Mouse (Mus musculus) lung, embryonic 15.5 days (tissue): ENCODE measurements around the gene Mgmt. TPM values are rescaled to one million over a fixed set of nuclear protein-coding genes. Genes with fewer than 3 reads are reported as not detected.

ENCODE experiments used
- ATAC-seq: fragments of 200-750 bp; cut with Nextera tagmentation; 2 replicates; pipeline ENCODE4 v1.8.0; 2017; ENCODE audit warnings: moderate number of reproducible peaks, borderline replicate concordance; ENCODE audit not compliant: low FRiP score, low TSS enrichment; ENCODE audit errors: extremely low read depth
- H3K27ac ChIP-seq: fragments of 300-500 bp; sonication (generic); 2 replicates; pipeline ENCODE4 v1.5.1; 2015; ENCODE audit warnings: moderate library complexity, mild to moderate bottlenecking, inconsistent platforms
- H3K27me3 ChIP-seq: fragments of 300-500 bp; sonication (generic); 2 replicates; pipeline ENCODE4 v1.6.1; 2015; ENCODE audit warnings: inconsistent platforms
- H3K36me3 ChIP-seq: fragments of 300-500 bp; sonication (generic); 2 replicates; pipeline ENCODE4 v1.6.1; 2015; ENCODE audit warnings: inconsistent platforms
- H3K4me1 ChIP-seq: fragments of 300-500 bp; sonication (generic); 2 replicates; pipeline ENCODE4 v1.6.1; 2015; ENCODE audit warnings: inconsistent platforms
- H3K4me2 ChIP-seq: fragments of 300-500 bp; sonication (generic); 2 replicates; pipeline ENCODE4 v1.6.1; 2015; ENCODE audit warnings: inconsistent platforms, mild to moderate bottlenecking, moderate library complexity
- H3K4me3 ChIP-seq: fragments of 300-500 bp; sonication (generic); 2 replicates; pipeline ENCODE4 v1.5.1; 2015; ENCODE audit warnings: mild to moderate bottlenecking, inconsistent platforms
- H3K9ac ChIP-seq: fragments of 300-500 bp; sonication (generic); 2 replicates; pipeline ENCODE4 v1.6.1; 2015; ENCODE audit warnings: inconsistent platforms
- H3K9me3 ChIP-seq: fragments of 300-500 bp; sonication (generic); 2 replicates; pipeline ENCODE4 v1.6.1; 2016; ENCODE audit warnings: inconsistent platforms
- WGBS: fragments of 180-500 bp; shearing (Covaris S2); methylation state at CpG from one replicate; pipeline ENCODE4 v1.1.7; 2015; 5-methylcytosine and 5-hydroxymethylcytosine counted together
- polyA plus RNA-seq: library from polyadenylated mRNA; unstranded; fragments of >200 nt; fragmentation: Nextera tagmentation; extraction: Ambion mirVana; gene quantifications from 2 replicates; pipeline ENCODE4 v1.2.1, GENCODE M21; 2015

Gene Mgmt
- polyA plus RNA-seq, 1 experiment from 2014 or later, result 5.5 TPM

DNA sequence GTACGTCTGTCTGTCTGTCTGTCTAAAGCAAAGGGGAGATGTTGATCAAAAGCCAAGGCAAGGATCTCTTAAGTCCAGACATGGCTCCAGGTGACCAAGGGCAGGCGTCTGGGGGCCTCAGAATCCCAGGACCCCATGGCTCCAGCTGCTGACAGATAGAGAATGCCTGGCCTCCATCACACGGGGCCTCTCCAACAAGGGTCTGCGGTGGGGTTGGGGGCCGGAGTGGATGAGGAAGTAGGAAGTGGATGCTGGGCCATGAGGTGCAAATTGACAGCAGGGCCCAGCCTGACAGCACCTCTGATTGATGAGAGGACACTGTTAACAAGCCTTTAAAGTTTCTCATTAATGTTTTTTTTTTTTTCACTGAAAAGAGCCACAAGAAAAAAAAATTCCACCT lies 237.5 kb downstream of the Mgmt start:
- no peaks in the 10 kb centered on the region for H3K9me3 ChIP-seq
- H3K27ac ChIP-seq, result no peak overlapping the region
- H3K27me3 ChIP-seq, result no peaks in the 10 kb centered on the region
- H3K4me3 ChIP-seq, result no peak overlapping the region
- no peak overlapping the region for H3K4me2 ChIP-seq
- H3K36me3 ChIP-seq, result no peaks in the 10 kb centered on the region
- WGBS, result 49% methylated on average over 5 of the region's 5 CpGs
- ATAC-seq, result no peak
- H3K4me1 ChIP-seq, result no peaks in the 10 kb centered on the region
- no peak overlapping the region for H3K9ac ChIP-seq

DNA sequence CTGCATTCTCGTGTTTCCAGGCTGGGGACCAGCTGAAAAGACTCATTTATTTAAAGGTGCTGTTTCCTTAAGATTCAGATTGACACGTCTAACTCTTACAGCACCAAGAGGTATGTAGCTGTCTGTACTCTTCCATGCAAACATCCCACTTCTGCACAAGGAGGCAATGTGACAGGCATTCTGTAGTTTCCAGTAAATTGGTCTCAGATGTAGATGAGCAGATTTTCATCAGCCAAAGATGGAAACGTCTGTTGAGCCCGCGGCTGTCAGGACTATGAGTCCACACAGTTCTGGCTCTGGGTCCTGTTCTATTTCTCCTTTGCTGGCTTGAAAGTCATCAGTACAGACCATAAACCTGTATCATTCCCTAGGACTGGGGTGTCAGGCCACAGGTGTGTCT lies 243.7 kb downstream of the Mgmt start:
- no peak overlapping the region for H3K4me2 ChIP-seq
- no peak overlapping the region for H3K9ac ChIP-seq
- no peaks in the 10 kb centered on the region for H3K9me3 ChIP-seq
- H3K4me3 ChIP-seq, result no peak overlapping the region
- H3K27me3 ChIP-seq, result no peaks in the 10 kb centered on the region
- H3K27ac ChIP-seq, result no peak overlapping the region
- no peaks in the 10 kb centered on the region for H3K4me1 ChIP-seq
- no peaks in the 10 kb centered on the region for H3K36me3 ChIP-seq
- WGBS, result 61% methylated on average over 5 of the region's 5 CpGs
- no peak for ATAC-seq

DNA sequence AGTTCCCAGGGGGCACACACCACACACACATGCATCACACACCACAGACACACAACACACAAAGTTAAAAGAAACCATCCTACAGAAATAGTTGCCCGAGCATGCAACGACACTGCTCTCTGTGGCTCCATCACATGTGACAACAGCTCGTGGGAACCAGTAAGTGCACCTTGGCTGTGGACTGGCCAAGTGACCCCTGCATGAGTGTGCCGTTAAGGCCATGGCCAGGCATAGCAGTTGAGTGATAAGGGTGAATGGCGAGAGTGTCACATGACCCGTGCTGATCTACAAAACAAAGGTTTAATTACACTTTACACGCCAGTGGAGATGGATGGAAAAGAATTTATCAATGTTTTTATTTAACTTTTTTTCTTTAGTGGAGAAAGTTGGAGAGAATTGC lies 245.9 kb downstream of the Mgmt start:
- H3K27me3 ChIP-seq, result no peaks in the 10 kb centered on the region
- no peak overlapping the region for H3K27ac ChIP-seq
- no peak for ATAC-seq
- H3K4me2 ChIP-seq, result no peak overlapping the region
- no peak overlapping the region for H3K9ac ChIP-seq
- no peaks in the 10 kb centered on the region for H3K9me3 ChIP-seq
- 63% methylated on average over 7 of the region's 7 CpGs for WGBS
- H3K4me1 ChIP-seq, result no peaks in the 10 kb centered on the region
- no peak overlapping the region for H3K4me3 ChIP-seq
- no peaks in the 10 kb centered on the region for H3K36me3 ChIP-seq

DNA sequence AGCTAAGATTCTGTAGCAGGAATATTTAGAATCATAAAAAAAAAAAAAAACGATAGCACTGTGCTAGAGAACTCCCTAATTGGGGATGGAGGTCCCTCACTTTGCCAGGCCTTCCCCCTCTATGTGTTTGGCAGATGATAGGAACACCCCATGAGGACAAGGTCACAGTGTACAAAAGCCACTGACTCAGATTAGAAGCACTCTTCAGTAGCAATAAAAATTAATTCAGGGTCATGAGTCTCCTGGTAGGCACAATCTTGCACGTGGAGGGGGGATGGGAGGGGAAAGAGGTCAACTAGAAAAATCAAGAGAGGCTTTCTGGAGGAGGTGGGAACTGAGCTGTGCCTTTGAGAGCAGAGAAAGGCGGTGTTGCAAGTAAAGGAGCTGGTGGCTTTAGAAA lies 247.0 kb downstream of the Mgmt start:
- Histone ChIP-seq H3K9ac (no peak overlapping the region), H3K27me3 (no peaks in the 10 kb centered on the region), H3K36me3 (no peaks in the 10 kb centered on the region), H3K27ac (no peak overlapping the region), H3K4me3 (no peak overlapping the region), H3K9me3 (no peaks in the 10 kb centered on the region), H3K4me1 (no peaks in the 10 kb centered on the region), H3K4me2 (no peak overlapping the region)
- 31% methylated on average over 3 of the region's 3 CpGs for WGBS
- no peak for ATAC-seq

DNA sequence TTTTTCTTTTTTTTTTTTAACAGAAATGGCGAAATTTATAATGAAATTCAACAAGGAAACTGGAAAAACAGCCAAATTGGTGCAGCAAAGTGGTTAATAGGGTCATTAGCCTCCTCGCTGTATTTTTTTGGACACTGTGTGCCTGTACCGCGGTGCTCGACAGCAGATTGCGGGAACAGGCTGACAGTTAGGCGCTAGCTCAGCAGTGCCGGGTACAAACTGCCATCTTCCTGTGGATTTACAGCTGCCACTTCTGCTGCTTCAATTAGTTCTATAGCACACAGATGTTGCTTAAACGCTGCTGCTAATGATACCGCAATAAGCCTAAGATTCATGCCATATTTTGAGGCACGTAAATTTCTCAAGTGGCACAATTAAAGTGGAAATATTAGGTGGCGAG lies 252.7 kb downstream of the Mgmt start:
- 82% methylated on average over 12 of the region's 12 CpGs for WGBS
- ATAC-seq, result no peak
- Histone ChIP-seq H3K9ac (no peak overlapping the region), H3K36me3 (no peaks in the 10 kb centered on the region), H3K9me3 (no peaks in the 10 kb centered on the region), H3K4me2 (no peak overlapping the region), H3K4me3 (no peak overlapping the region), H3K4me1 (no peaks in the 10 kb centered on the region), H3K27me3 (no peaks in the 10 kb centered on the region), H3K27ac (no peak overlapping the region)

DNA sequence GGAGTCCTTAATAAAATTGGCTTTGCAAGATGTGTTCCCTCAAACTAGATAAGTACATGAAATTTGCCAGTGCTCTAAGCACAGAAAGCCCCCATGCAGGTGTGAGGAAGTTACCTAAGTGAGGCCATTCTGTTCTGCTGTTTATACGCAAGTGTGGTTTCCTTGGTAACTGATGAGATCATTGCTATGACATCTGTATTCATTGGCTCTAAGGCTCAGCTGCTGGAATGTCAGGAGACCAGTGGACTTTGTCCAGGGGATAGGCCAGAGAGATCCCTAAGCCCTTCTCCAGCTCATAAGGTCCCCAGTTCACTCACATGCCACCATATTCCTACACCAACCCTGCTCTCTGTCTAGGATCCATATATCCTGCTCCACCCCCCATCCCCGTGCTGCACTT lies 257.4 kb downstream of the Mgmt start:
- Histone ChIP-seq H3K9me3 (no peaks in the 10 kb centered on the region), H3K4me2 (no peak overlapping the region), H3K4me1 (no peaks in the 10 kb centered on the region), H3K36me3 (no peaks in the 10 kb centered on the region), H3K27me3 (no peaks in the 10 kb centered on the region), H3K27ac (no peak overlapping the region), H3K9ac (no peak overlapping the region), H3K4me3 (no peak overlapping the region)
- 86% methylated on average over 2 of the region's 2 CpGs for WGBS
- ATAC-seq, result no peak

DNA sequence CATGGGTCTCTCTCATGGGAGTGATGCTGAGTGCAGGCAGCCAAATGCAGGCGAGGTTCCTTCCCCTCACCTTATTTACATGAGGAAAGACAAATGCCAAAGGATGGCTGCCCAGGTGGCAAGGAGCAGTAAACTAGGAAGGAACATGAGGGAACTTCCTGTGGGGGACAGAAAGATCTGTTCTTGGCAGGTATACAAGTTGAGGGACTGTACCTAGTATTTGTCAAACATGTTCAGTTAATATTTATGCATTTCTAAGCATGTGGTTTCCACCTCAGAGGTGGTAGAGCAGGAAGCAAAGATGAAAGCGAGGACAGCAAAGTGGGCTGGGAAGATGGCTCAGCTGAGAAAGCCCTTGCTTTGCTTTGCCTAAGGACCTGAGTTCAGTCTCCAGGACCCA lies 260.2 kb downstream of the Mgmt start:
- Histone ChIP-seq H3K4me1 (no peaks in the 10 kb centered on the region), H3K9me3 (no peaks in the 10 kb centered on the region), H3K9ac (no peak overlapping the region), H3K4me3 (no peak overlapping the region), H3K27ac (no peak overlapping the region), H3K27me3 (no peaks in the 10 kb centered on the region), H3K36me3 (no peaks in the 10 kb centered on the region), H3K4me2 (no peak overlapping the region)
- ATAC-seq, result no peak
- WGBS, result 56% methylated on average over 2 of the region's 2 CpGs

DNA sequence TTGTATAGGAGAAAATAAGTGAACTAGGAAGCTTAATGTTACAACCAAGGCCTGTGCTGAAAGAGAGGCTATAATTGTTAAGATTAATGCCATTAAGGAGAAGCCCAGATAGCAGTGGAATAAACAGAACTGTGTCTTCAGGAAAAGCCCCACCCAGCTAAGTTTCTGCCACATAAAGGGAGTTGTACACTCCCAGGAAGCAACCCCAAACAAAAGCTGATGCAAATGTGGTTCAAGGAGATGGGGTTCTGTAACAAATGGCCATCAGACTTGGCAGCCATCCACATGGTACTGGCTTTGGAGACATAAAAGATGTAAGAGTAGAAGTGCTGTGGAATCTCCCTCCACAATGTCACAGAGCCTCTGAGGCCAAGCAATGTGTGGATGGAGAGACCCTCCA lies 264.7 kb downstream of the Mgmt start:
- no peaks in the 10 kb centered on the region for H3K27me3 ChIP-seq
- no peaks in the 10 kb centered on the region for H3K9me3 ChIP-seq
- ATAC-seq, result no peak
- no peaks in the 10 kb centered on the region for H3K36me3 ChIP-seq
- H3K4me2 ChIP-seq, result no peak overlapping the region
- no peak overlapping the region for H3K27ac ChIP-seq
- no peak overlapping the region for H3K9ac ChIP-seq
- H3K4me3 ChIP-seq, result no peak overlapping the region
- no peaks in the 10 kb centered on the region for H3K4me1 ChIP-seq

DNA sequence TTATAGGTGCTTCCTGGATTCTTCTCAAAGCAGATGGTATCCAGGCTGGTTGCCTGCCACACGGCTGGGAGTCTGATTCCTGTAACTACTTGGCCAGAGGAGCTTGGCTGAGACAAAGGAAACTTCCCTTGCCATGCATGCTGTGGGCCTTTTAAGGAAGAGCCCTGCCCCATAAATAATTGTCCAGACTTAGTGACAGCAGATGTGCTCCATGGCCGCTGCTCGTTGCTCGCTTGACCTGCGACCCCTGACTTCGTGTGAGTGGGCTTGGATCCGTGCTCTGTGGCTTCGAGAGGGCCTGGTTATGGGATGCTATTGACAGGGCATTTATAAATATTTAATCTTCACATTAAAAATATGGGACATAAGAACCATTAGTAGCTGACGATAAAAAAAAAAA lies 277.9 kb downstream of the Mgmt start:
- no peaks in the 10 kb centered on the region for H3K9me3 ChIP-seq
- no peak for ATAC-seq
- WGBS, result 38% methylated on average over 9 of the region's 9 CpGs

More for the DNA sequence above, 277.9 kb downstream of the Mgmt start:
- Histone ChIP-seq H3K36me3 (no peaks in the 10 kb centered on the region), H3K4me2 (no peak overlapping the region), H3K9ac (no peak overlapping the region), H3K27me3 (no peaks in the 10 kb centered on the region), H3K27ac (no peak overlapping the region), H3K4me3 (no peak overlapping the region), H3K4me1 (no peaks in the 10 kb centered on the region)
